Mouse (Mus musculus) left cerebral cortex, adult 9 months (tissue): ENCODE measurements around the gene Slc28a1.

Experiments used
- DNase-seq, 2 experiments: peaks; one replicate each; pipeline ENCODE4 v3.0.0; 2022; ENCODE audit warnings: low spot score in 2 of 2

Slc28a1 gene

GRCm38 (mm10) chr7:81114555-81114954, at the start of gene Slc28a1:
Gene Slc28a1, plus strand, starts transcription at chr7:81114799.
- DNase-seq, result no peak

GRCm38 (mm10) chr7:81066714-81067113, 47.9 kb upstream of the Slc28a1 start:
- no peak for DNase-seq

GRCm38 (mm10) chr7:81072463-81072862, 42.1 kb upstream of the Slc28a1 start:
- peak in 1 of 2 experiments; percentile 34 for DNase-seq

GRCm38 (mm10) chr7:81073273-81073672, 41.3 kb upstream of the Slc28a1 start:
- DNase-seq, result no peak

GRCm38 (mm10) chr7:81074546-81074945, 40.1 kb upstream of the Slc28a1 start:
- DNase-seq, result no peak

GRCm38 (mm10) chr7:81075299-81075698, 39.3 kb upstream of the Slc28a1 start:
- DNase-seq, result no peak

- DNase-seq, result no peak
Observed at GRCm38 (mm10) chr7:81075732-81076131, 38.9 kb upstream of the Slc28a1 start.

GRCm38 (mm10) chr7:81077009-81077408, 37.6 kb upstream of the Slc28a1 start:
- no peak for DNase-seq

GRCm38 (mm10) chr7:81078740-81079139, 35.9 kb upstream of the Slc28a1 start:
- DNase-seq, result no peak

GRCm38 (mm10) chr7:81093420-81093965, 21.1 kb upstream of the Slc28a1 start:
- DNase-seq, result no peak

- DNase-seq, result no peak
Observed at GRCm38 (mm10) chr7:81094104-81094757, 20.4 kb upstream of the Slc28a1 start.

GRCm38 (mm10) chr7:81100341-81100740, 14.3 kb upstream of the Slc28a1 start:
- DNase-seq, result no peak

GRCm38 (mm10) chr7:81102854-81103253, 11.7 kb upstream of the Slc28a1 start:
- no peak for DNase-seq

- DNase-seq, result no peak
Observed at GRCm38 (mm10) chr7:81105525-81105924, 9.1 kb upstream of the Slc28a1 start.

- DNase-seq, result no peak
Observed at GRCm38 (mm10) chr7:81108226-81108625, 6.4 kb upstream of the Slc28a1 start.

- no peak for DNase-seq
Observed at GRCm38 (mm10) chr7:81109717-81110651, 4.6 kb upstream of the Slc28a1 start.

GRCm38 (mm10) chr7:81110791-81111190, 3.8 kb upstream of the Slc28a1 start:
- DNase-seq, result no peak

- no peak for DNase-seq
Observed at GRCm38 (mm10) chr7:81111729-81112128, 2.9 kb upstream of the Slc28a1 start.

- DNase-seq, result no peak
Observed at GRCm38 (mm10) chr7:81112686-81113360, 1.8 kb upstream of the Slc28a1 start.

- DNase-seq, result no peak
Observed at GRCm38 (mm10) chr7:81121099-81121498, 6.5 kb downstream of the Slc28a1 start.

GRCm38 (mm10) chr7:81122808-81123207, 8.2 kb downstream of the Slc28a1 start:
- no peak for DNase-seq

GRCm38 (mm10) chr7:81123553-81123952, 9.0 kb downstream of the Slc28a1 start:
- DNase-seq, result no peak
